Mouse (Mus musculus) left cerebral cortex, adult 2 months (tissue): ENCODE data around the gene Plekho1. TPM values are rescaled to one million over a fixed set of nuclear protein-coding genes. Genes with fewer than 3 reads are reported as not detected.

ENCODE experiments used
- DNase-seq, 2 experiments: peaks; one replicate each; pipeline ENCODE4 v3.0.0; 2021 to 2022; ENCODE audit warnings: low spot score in 2 of 2, mixed read lengths in 1 of 2; ENCODE audit errors: extremely low spot score in 1 of 2
- H3K27ac ChIP-seq: fragments of 200-600 bp; 2 replicates; pipeline ENCODE4 v1.8.1; 2022
- H3K4me3 ChIP-seq: fragments of 200-600 bp; 2 replicates; pipeline ENCODE4 v1.8.1; 2022
- CTCF ChIP-seq: fragments of 200-600 bp; IDR thresholded peaks from 2 replicates; pipeline ENCODE4 v1.8.1; 2022; ENCODE audit warnings: antibody characterized with exemption, mild to moderate bottlenecking, moderate library complexity
- intact Hi-C: fragments of 180-260 bp; cut with DNase I; formaldehyde crosslinking; loops from one replicate; pipeline ENCODE4 v1.15.1; 2025
- total RNA-seq, 2 experiments: library from RNA; stranded (reverse); gene quantifications; 2 replicates each; pipeline ENCODE4 v1.2.3; 2021

Gene Plekho1
- total RNA-seq, 2 experiments from 2014 or later: 73.5 to 86.9 TPM

- DNase-seq: no peak
- TF ChIP-seq CTCF: no peak
- intact Hi-C loops: loop anchor here (5.0 kb wide), 1 partner anchor 41 kb away; no protein-coding TSS in a partner anchor
- H3K27ac ChIP-seq: peak overlapping the region; percentile 71
- no peak overlapping the region for H3K4me3 ChIP-seq
Measured at GRCm38 (mm10) chr3:96001560-96001959, 5.8 kb upstream of the Plekho1 start.

DNA sequence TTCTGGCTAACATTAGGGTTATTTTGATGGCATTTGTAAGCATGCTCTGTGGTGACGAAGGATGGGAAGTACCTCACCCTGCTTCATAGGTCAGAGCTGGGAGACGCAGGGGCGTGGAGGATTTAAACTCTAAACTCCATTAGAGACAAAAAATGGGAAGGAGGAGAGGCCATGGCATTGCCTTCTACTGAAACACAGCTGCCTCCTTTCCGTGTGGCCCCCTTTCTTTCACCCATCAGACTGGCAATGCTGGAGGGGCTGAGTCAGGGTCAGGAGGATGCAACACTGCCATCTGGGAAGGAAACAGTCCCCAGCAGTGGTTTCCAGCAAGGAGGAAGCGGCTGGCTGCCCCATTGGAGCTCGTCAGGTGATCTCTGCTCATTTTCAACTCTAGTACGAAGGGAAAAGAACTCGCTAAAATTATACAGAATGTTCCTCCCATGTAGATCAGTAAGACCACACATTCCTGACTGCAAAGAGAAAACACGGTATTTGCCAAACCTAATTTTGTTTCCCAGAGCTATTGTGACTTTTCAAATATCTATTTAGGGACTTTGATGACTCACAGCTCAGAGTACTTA is 5.2 kb upstream of the Plekho1 start:
- intact Hi-C loops: loop anchor here (5.0 kb wide), 1 partner anchor 41 kb away; no protein-coding TSS in a partner anchor
- no peak for DNase-seq
- TF ChIP-seq CTCF: no peak
- Histone ChIP-seq H3K4me3 (no peak overlapping the region), H3K27ac (peak overlapping the region; percentile 71)

DNA sequence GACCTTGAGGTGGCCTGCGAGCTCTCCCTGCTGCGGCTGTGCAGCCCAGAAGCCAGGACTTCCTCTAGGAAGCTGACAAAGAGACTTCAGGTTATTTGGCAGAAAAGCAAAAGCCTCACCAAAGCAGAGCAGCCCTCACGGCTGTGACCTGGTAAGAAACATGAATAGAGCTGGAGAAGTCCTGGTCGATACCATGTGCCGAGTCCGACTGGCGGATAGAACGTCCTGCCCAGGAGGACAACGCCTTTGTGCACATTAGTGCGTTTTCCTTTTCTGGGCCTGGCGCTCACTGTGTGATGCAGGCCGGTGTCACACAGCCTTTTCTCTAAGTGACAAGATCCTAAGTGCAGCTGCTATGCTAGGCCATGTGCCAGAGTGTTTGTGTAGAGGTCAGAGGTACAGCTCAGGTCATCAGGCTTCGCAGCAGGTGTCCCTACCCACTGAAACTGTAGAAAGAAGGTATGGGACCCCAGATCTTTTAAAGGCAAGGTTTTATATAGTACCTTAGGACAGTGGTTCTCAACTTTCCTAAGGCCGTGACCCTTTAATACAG is 4.4 kb upstream of the Plekho1 start:
- no peak for TF ChIP-seq CTCF
- no peak for DNase-seq
- no peak overlapping the region for H3K4me3 ChIP-seq
- H3K27ac ChIP-seq: peak overlapping the region; percentile 71
- intact Hi-C loops: loop anchor here (5.0 kb wide), 1 partner anchor 42 kb away; no protein-coding TSS in a partner anchor

- no peak for DNase-seq
- Histone ChIP-seq H3K27ac (peak overlapping the region; percentile 71), H3K4me3 (no peak overlapping the region)
- intact Hi-C loops: loop anchor here (5.0 kb wide), 2 partner anchors 43 to 182 kb away; partner anchors contain the start of gene Rprd2
- no peak for TF ChIP-seq CTCF
Measured at GRCm38 (mm10) chr3:95999308-96000079, 3.7 kb upstream of the Plekho1 start.

DNA sequence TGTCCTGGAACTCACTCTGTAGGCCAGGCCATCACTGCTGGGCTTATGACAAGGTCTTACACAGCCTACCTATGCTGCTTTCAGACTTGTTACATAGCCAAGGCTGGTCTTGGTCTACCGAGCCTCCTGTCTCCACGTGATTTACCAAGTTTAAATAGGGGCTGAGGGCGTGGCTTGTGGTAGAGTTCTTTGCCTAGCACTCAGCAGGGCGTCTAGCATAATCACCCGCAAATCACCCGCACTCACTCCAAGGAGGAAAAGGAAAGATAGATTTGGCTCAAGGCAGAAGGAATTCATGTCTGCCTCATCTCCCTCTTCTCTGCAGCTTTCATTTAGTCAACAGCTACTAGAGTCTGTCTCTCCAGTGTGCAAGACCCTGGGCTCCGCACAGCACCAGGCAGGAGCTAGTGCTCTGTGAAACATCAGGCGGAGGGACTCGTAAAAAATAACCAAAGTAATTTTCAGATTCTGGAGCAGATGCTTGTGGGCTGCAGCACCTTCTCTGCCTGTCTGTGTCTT is 1.5 kb upstream of the Plekho1 start:
- no peak for DNase-seq
- H3K27ac ChIP-seq: peak overlapping the region; percentile 92
- intact Hi-C loops: loop anchor here (2.0 to 5.0 kb wide), 2 partner anchors 30 to 180 kb away; partner anchors contain the start of gene Rprd2

DNA sequence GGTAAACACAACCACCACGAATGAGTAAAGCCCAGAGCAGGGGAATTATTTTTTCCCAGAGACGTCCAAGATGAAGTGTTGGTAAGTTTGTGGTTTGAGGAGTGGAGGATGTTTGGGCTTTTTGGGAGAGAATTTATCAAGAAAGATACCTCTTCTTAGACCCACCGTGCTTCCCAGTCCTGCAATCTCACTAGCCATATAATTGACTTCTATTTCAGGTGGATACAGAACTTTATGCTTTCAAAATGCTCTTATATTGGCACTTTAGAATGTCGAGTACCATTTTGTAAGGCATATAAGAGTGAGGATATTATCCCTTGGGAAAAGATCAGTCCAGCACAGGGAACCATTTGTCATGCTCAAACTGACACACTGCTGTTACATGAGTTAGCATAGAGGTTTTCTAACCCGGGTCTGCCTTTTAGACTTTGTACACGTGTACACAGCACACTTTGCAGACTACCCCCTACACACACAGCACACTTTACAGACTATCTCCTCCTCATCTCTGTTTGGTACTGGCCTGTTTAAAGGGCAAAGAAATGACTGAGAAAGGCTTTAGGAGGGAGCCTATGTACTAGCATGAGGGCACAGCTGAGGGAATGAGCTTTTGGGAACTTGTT is 761 bp upstream of the Plekho1 start:
- intact Hi-C loops: loop anchor here (2.0 to 5.0 kb wide), 2 partner anchors 30 to 179 kb away; partner anchors contain the start of gene Rprd2
- no peak for TF ChIP-seq CTCF
- Histone ChIP-seq H3K4me3 (peak overlapping the region; percentile 74), H3K27ac (peak overlapping the region; percentile 92)
- DNase-seq: no peak

More for the DNA sequence above, 1.5 kb upstream of the Plekho1 start:
- TF ChIP-seq CTCF: no peak
- H3K4me3 ChIP-seq: peak overlapping the region; percentile 74

GRCm38 (mm10) chr3:95994975-95995801 is 613 bp downstream of the Plekho1 start:
- intact Hi-C loops: loop anchor here (5.0 kb wide), 1 partner anchor 178 kb away; the partner anchor contains the start of gene Rprd2
- TF ChIP-seq CTCF: no peak
- H3K4me3 ChIP-seq: peak overlapping the region; percentile 74
- DNase-seq: peak in 1 of 2 experiments; percentile 40
- peak overlapping the region; percentile 92 for H3K27ac ChIP-seq

- intact Hi-C loops: no loop called here
- DNase-seq: no peak
Measured at GRCm38 (mm10) chr3:95994381-95994846, 1.4 kb downstream of the Plekho1 start.

GRCm38 (mm10) chr3:95993881-95994280 is 1.9 kb downstream of the Plekho1 start:
- TF ChIP-seq CTCF: no peak; the same call in 1 of the 2 replicates
- no peak for DNase-seq
- intact Hi-C loops: no loop called here

More at GRCm38 (mm10) chr3:95994381-95994846, 1.4 kb downstream of the Plekho1 start:
- no peak for TF ChIP-seq CTCF
- Histone ChIP-seq H3K4me3 (peak overlapping the region; percentile 74), H3K27ac (peak overlapping the region; percentile 92)

GRCm38 (mm10) chr3:95992990-95993603 is 2.7 kb downstream of the Plekho1 start:
- intact Hi-C loops: no loop called here
- no peak for DNase-seq

More at GRCm38 (mm10) chr3:95993881-95994280, 1.9 kb downstream of the Plekho1 start:
- Histone ChIP-seq H3K27ac (peak overlapping the region; percentile 92), H3K4me3 (peak overlapping the region; percentile 74)

More at GRCm38 (mm10) chr3:95992990-95993603, 2.7 kb downstream of the Plekho1 start:
- H3K27ac ChIP-seq: peak overlapping the region; percentile 92
- H3K4me3 ChIP-seq: peak overlapping the region; percentile 74
- no peak for TF ChIP-seq CTCF
